Mouse (Mus musculus): ENCODE measurements around the gene Lpin1.

DNA sequence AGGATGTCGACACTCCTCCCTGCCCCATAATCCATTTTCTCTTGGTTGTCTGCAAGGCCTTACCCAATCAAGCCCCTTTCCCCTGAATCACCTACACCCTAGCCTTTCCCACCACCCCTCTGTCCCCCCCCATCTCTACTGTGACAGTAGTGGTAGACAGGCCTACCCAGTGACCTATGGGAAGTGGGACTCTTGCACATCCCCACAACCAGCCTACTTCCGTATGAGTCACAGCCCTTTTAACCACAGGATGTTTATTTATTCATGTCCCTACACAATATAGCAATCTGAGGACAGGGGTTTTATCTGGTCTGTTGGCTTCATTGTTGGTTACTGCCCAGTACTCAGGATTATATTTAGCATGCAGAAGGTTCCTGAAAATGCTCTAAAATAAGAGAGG is 84.6 kb downstream of the Lpin1 start:
- TF ChIP-seq CTCF (IDR thresholded peaks at IDR 0.05; ENCODE audit: low read depth, low read length): no peak
- no peak for TF ChIP-seq POLR2A (IDR thresholded peaks at IDR 0.05; ENCODE audit: borderline replicate concordance, low read depth, low read length)
